38 mouse cellular contexts compared by ENCODE assay signal in genomic region chr9:87187336-87187735, GRCm38 (mm10). TPM values are rescaled to one million over a fixed set of nuclear protein-coding genes. Genes with fewer than 3 reads are reported as not detected.
"Had no signal": no experiment of that assay in that cellular context is flagged by ENCODE, and none has a peak within 500 bp of the region (broad histone marks: within the 10 kb centered on the region; RNA-seq: fewer than 3 reads in every experiment).

No protein-coding gene starts in this region.

- DNase-seq: left cerebral cortex, postnatal 4 days; liver; liver, embryonic 13.5 days; liver, postnatal 0 days; lung, adult 18-20 months; lung, adult 2 months; lung, embryonic 14.5 days; lung, postnatal 10 days; lung, postnatal 14 days; lung, postnatal 36 days; lung, postnatal 4 days had no signal

- H3K27ac ChIP-seq: limb, embryonic 10.5 days; limb, embryonic 12.5 days; limb, embryonic 13.5 days; limb, embryonic 15.5 days; liver, embryonic 12.5 days; liver, embryonic 13.5 days; liver, embryonic 14.5 days; liver, embryonic 15.5 days; lung, embryonic 15.5 days; macrophage; midbrain, embryonic 10.5 days; midbrain, embryonic 12.5 days; midbrain, embryonic 13.5 days; midbrain, embryonic 15.5 days; neural tube, embryonic 12.5 days; neural tube, embryonic 13.5 days had no signal

- H3K4me2 ChIP-seq: limb, embryonic 12.5 days; limb, embryonic 13.5 days; limb, embryonic 15.5 days; liver, embryonic 11.5 days; liver, embryonic 12.5 days; liver, embryonic 13.5 days; liver, embryonic 15.5 days; lung, embryonic 14.5 days; lung, embryonic 15.5 days; midbrain, embryonic 12.5 days; midbrain, embryonic 13.5 days; midbrain, embryonic 15.5 days; neural tube, embryonic 12.5 days; neural tube, embryonic 13.5 days had no signal

- H3K4me1 ChIP-seq: limb, embryonic 10.5 days; limb, embryonic 12.5 days; limb, embryonic 13.5 days; limb, embryonic 15.5 days; liver, embryonic 12.5 days; liver, embryonic 13.5 days; liver, embryonic 15.5 days; lung, embryonic 15.5 days; megakaryocyte, embryonic 14.5 days; midbrain, embryonic 10.5 days; midbrain, embryonic 12.5 days; midbrain, embryonic 13.5 days; midbrain, embryonic 15.5 days; neural tube, embryonic 12.5 days; neural tube, embryonic 13.5 days had no signal

- H3K9ac ChIP-seq: limb, embryonic 12.5 days; limb, embryonic 13.5 days; limb, embryonic 15.5 days; liver, embryonic 12.5 days; liver, embryonic 13.5 days; liver, embryonic 14.5 days; liver, embryonic 15.5 days; liver, postnatal 0 days; lung, embryonic 14.5 days; lung, embryonic 15.5 days; midbrain, embryonic 12.5 days; midbrain, embryonic 13.5 days; midbrain, embryonic 15.5 days; neural tube, embryonic 12.5 days; neural tube, embryonic 13.5 days had no signal

- H3K27me3 ChIP-seq: limb, embryonic 12.5 days; limb, embryonic 13.5 days; limb, embryonic 15.5 days; liver, embryonic 12.5 days; liver, embryonic 13.5 days; liver, embryonic 15.5 days; lung, embryonic 15.5 days; midbrain, embryonic 12.5 days; midbrain, embryonic 13.5 days; midbrain, embryonic 15.5 days; neural tube, embryonic 12.5 days; neural tube, embryonic 13.5 days had no signal

- H3K9me3 ChIP-seq: limb, embryonic 15.5 days; liver, embryonic 15.5 days; lung, embryonic 15.5 days; midbrain, embryonic 15.5 days had no signal

- ATAC-seq: liver, embryonic 12.5 days; liver, postnatal 0 days; lung, postnatal 0 days; midbrain, embryonic 13.5 days; midbrain, embryonic 15.5 days; midbrain, embryonic 16.5 days had no signal

- H3K4me3 ChIP-seq: limb, embryonic 10.5 days; limb, embryonic 12.5 days; limb, embryonic 13.5 days; limb, embryonic 15.5 days; liver, embryonic 12.5 days; liver, embryonic 13.5 days; liver, embryonic 15.5 days; lung, embryonic 15.5 days; megakaryocyte, embryonic 14.5 days; midbrain, embryonic 10.5 days; midbrain, embryonic 12.5 days; midbrain, embryonic 13.5 days; midbrain, embryonic 15.5 days; myocyte; neural tube, embryonic 12.5 days; neural tube, embryonic 13.5 days had no signal

RNA-seq across cellular contexts. Expression of gene Mrap2, which starts 43.2 kb away (rescaled TPM):
- total RNA-seq: liver, adult 2 months; megakaryocyte progenitor cell, adult 5-6 weeks; megakaryocyte, adult 5-6 weeks; megakaryocyte-erythroid progenitor cell, adult 5-6 weeks; monocyte, adult 5-6 weeks had no signal
- polyA plus RNA-seq: liver, adult 2 months; liver, embryonic 11.5 days; liver, embryonic 12.5 days; liver, embryonic 13.5 days; liver, embryonic 14.5 days; liver, embryonic 15.5 days; liver, embryonic 16.5 days; liver, postnatal 0 days; lung, postnatal 0 days; macrophage; midbrain, embryonic 10.5 days; neural tube, embryonic 11.5 days had no signal
